Comparison of ENCODE assay signal across 17 mouse cellular contexts in the genomic region with DNA sequence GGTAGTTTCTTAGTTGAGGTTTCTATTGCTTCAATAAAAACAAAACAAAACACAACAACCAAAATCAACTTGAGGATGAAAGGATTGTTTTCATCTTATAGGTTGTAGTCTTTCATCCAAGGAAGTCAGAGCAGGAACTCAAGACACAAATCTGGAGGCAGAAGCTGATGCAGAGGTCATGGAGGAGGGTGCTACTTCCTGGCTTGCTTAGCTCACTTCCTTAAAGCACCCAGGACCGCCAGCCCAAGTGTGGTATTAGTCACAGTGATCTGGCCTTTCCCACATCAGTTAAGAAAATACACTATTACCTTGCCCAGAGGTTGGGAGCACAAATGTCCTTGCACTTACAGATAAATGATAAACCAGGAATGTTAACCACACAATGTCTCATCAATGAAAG. TPM values are rescaled to one million over a fixed set of nuclear protein-coding genes. Genes with fewer than 3 reads are reported as not detected.
"Had no signal": no experiment of that assay in that cellular context is flagged by ENCODE, and none has a peak within 500 bp of the region (broad histone marks: within the 10 kb centered on the region; RNA-seq: fewer than 3 reads in every experiment).

No protein-coding gene starts in this region.

- H3K27ac ChIP-seq: layer of hippocampus, adult 2 months; limb, embryonic 12.5 days; liver, embryonic 15.5 days; midbrain, embryonic 12.5 days had no signal

- ATAC-seq: midbrain, embryonic 16.5 days had no signal

- DNase-seq: kidney, postnatal 10 days; kidney, postnatal 4 days; liver; lung, embryonic 14.5 days; lung, postnatal 10 days; lung, postnatal 4 days; right cerebral cortex, adult 18-20 months; right cerebral cortex, postnatal 25 days had no signal

- H3K4me2 ChIP-seq: limb, embryonic 12.5 days; liver, embryonic 15.5 days; lung, embryonic 14.5 days; midbrain, embryonic 12.5 days had no signal

- H3K9me3 ChIP-seq: limb, embryonic 12.5 days; liver, embryonic 15.5 days; midbrain, embryonic 12.5 days had no signal

- H3K9ac ChIP-seq: limb, embryonic 12.5 days; liver, embryonic 15.5 days; lung, embryonic 14.5 days; midbrain, embryonic 12.5 days had no signal

- H3K4me3 ChIP-seq: layer of hippocampus, adult 2 months; limb, embryonic 12.5 days; liver, embryonic 15.5 days; midbrain, embryonic 12.5 days had no signal

- H3K27me3 ChIP-seq: limb, embryonic 12.5 days; liver, embryonic 15.5 days; midbrain, embryonic 12.5 days had no signal

- H3K36me3 ChIP-seq: limb, embryonic 12.5 days; liver, embryonic 15.5 days; midbrain, embryonic 12.5 days had no signal

- H3K4me1 ChIP-seq: limb, embryonic 12.5 days; liver, embryonic 15.5 days; midbrain, embryonic 12.5 days had no signal

RNA-seq across cellular contexts. Expression of a gene that starts 45.5 kb away (rescaled TPM):
- total RNA-seq: layer of hippocampus, postnatal 10 days; megakaryocyte-erythroid progenitor cell, adult 5-6 weeks had no signal
- polyA plus RNA-seq: liver, embryonic 15.5 days; lung, embryonic 14.5 days; neural tube, embryonic 14.5 days; small intestine, adult 2 months had no signal
